Mouse (Mus musculus) lung, postnatal 0 days (tissue): ENCODE measurements around the gene Dhx40.

ENCODE experiments used
- CTCF ChIP-seq: IDR thresholded peaks from 2 replicates; pipeline ENCODE4 v1.5.1; 2016; ENCODE audit warnings: antibody characterized with exemption, mild to moderate bottlenecking
- EP300 ChIP-seq: IDR thresholded peaks from 2 replicates; pipeline ENCODE4 v1.6.1; 2016; ENCODE audit warnings: antibody characterized with exemption, mild to moderate bottlenecking, control low read depth

- TF ChIP-seq CTCF, result peak; percentile 97
- peak; percentile 60; the same call in 1 of the 2 replicates for TF ChIP-seq EP300
Measured at GRCm38 (mm10) chr11:86836366-86836765, 28.8 kb upstream of the Dhx40 start.
